Mouse (Mus musculus): ENCODE measurements around the gene Sla2. TPM values are rescaled to one million over a fixed set of nuclear protein-coding genes. Genes with fewer than 3 reads are reported as not detected.
"Not testable (repeated sequence)": the region's sequence is repeated elsewhere in the genome, so short reads cannot be mapped to it uniquely, and the experiment has no call there.

Sla2 gene
- total RNA-seq, 2 experiments from 2014 or later = 0.22 TPM; not detected in 1

- DNase-seq (ENCODE audit: low spot score in 2 of 2) = peak; percentile 51 to 53
These were observed 44.9 kb downstream of the Sla2 start for GRCm38 (mm10) chr2:156841841-156842706.

GRCm38 (mm10) chr2:156841028-156841840 lies 45.8 kb downstream of the Sla2 start:
- peak; percentile 38 to 52 for DNase-seq (ENCODE audit: low spot score in 2 of 2)

GRCm38 (mm10) chr2:156840301-156841027 lies 46.5 kb downstream of the Sla2 start:
- DNase-seq (ENCODE audit: low spot score in 2 of 2) = peak; percentile 22 to 31

- DNase-seq (ENCODE audit: low spot score in 2 of 2) = peak; percentile 25 to 37
These were observed 47.4 kb downstream of the Sla2 start, which contains the start of gene Tgif2 for GRCm38 (mm10) chr2:156839319-156840191. Gene Tgif2, plus strand, starts transcription at chr2:156840007.

GRCm38 (mm10) chr2:156838839-156839238 lies 48.2 kb downstream of the Sla2 start:
- DNase-seq (ENCODE audit: low spot score in 2 of 2) = no peak

- no peak for DNase-seq (ENCODE audit: low spot score in 2 of 2)
These were observed 52.7 kb downstream of the Sla2 start for GRCm38 (mm10) chr2:156834336-156834735.

- DNase-seq (ENCODE audit: low spot score in 2 of 2) = not testable (repeated sequence)
These were observed 61.9 kb downstream of the Sla2 start for GRCm38 (mm10) chr2:156825128-156825527.

Other genes with a start within 250 kb of the Sla2 start
- gene Myl9, start 111.8 kb downstream of the Sla2 start, total RNA-seq (2021) = 10 to 100 TPM; 52.0 to 58.6 TPM
- 1 to 10 TPM; 2.0 to 2.1 TPM for gene Tgif2, start 47.2 kb downstream of the Sla2 start, total RNA-seq (2021)
- 1 to 10 TPM; 2.5 to 3.8 TPM for gene 4930518I15Rik, start 29.2 kb downstream of the Sla2 start, total RNA-seq (2021)
- 100 to 1,000 TPM; 223 to 330 TPM for gene Rab5if, start 24.1 kb downstream of the Sla2 start, total RNA-seq (2021)
- 10 to 100 TPM; 61.0 to 87.7 TPM for gene Ndrg3, start 104.9 kb upstream of the Sla2 start, total RNA-seq (2021)
- gene Dsn1, start 120.0 kb upstream of the Sla2 start, total RNA-seq (2021) = 1 to 10 TPM; 2.8 to 3.8 TPM
- gene Soga1, start 192.1 kb upstream of the Sla2 start, total RNA-seq (2021) = 10 to 100 TPM; 31.4 to 36.2 TPM
- not detected for gene Tldc2, start 199.9 kb upstream of the Sla2 start, total RNA-seq (2021)
- 10 to 100 TPM; 19.1 to 32.1 TPM for gene Samhd1, start 248.1 kb upstream of the Sla2 start, total RNA-seq (2021)

Data from adrenal gland, adult 18-20 months (tissue).